Mouse (Mus musculus) heart, postnatal 0 days (tissue): ENCODE results near the gene Gm10320.

Experiments
- CTCF ChIP-seq: IDR thresholded peaks from 2 replicates; pipeline ENCODE4 v1.5.1; 2016; ENCODE audit warnings: antibody characterized with exemption, control low read depth, low read depth
- EP300 ChIP-seq: IDR thresholded peaks from 2 replicates; pipeline ENCODE4 v1.6.1; 2016; ENCODE audit warnings: antibody characterized with exemption, low read depth

GRCm38 (mm10) chr13:98496917-98497870, 5.4 kb upstream of the Gm10320 start:
- peak; percentile 48 for TF ChIP-seq CTCF
- TF ChIP-seq EP300: no peak
